Mouse (Mus musculus): ENCODE results near the gene N4bp1. TPM values are rescaled to one million over a fixed set of nuclear protein-coding genes. Genes with fewer than 3 reads are reported as not detected.

Gene N4bp1
- polyA plus RNA-seq, 1 experiment from 2014 or later: 10.9 TPM

- H3K9me3 ChIP-seq: no peaks in the 10 kb centered on the region
- no peaks in the 10 kb centered on the region for H3K4me1 ChIP-seq
- H3K4me2 ChIP-seq (replicated peaks): no peak overlapping the region
- no peak overlapping the region for H3K27ac ChIP-seq (replicated peaks)
- 77% methylated on average over 5 of the region's 5 CpGs for WGBS
- no peaks in the 10 kb centered on the region for H3K27me3 ChIP-seq
- H3K36me3 ChIP-seq: no peaks in the 10 kb centered on the region
- ATAC-seq (replicated peaks): no peak
- H3K9ac ChIP-seq (replicated peaks): no peak overlapping the region
- H3K4me3 ChIP-seq: no peak overlapping the region
These were observed 76.8 kb downstream of the N4bp1 start for GRCm38 (mm10) chr8:86808239-86808638.

- no peak for ATAC-seq (replicated peaks)
- H3K4me1 ChIP-seq: no peaks in the 10 kb centered on the region
- H3K4me2 ChIP-seq (replicated peaks): no peak overlapping the region
- no peak overlapping the region for H3K4me3 ChIP-seq
- no peak overlapping the region for H3K27ac ChIP-seq (replicated peaks)
- 63% methylated on average over 6 of the region's 6 CpGs for WGBS
- H3K36me3 ChIP-seq: no peaks in the 10 kb centered on the region
- no peak overlapping the region for H3K9ac ChIP-seq (replicated peaks)
- no peaks in the 10 kb centered on the region for H3K27me3 ChIP-seq
- no peaks in the 10 kb centered on the region for H3K9me3 ChIP-seq
These were observed 83.1 kb downstream of the N4bp1 start for GRCm38 (mm10) chr8:86801988-86802387.

- Histone ChIP-seq H3K4me3 (no peak overlapping the region), H3K9ac (replicated peaks) (no peak overlapping the region), H3K9me3 (no peaks in the 10 kb centered on the region), H3K27ac (replicated peaks) (no peak overlapping the region), H3K36me3 (no peaks in the 10 kb centered on the region), H3K4me2 (replicated peaks) (no peak overlapping the region), H3K4me1 (no peaks in the 10 kb centered on the region), H3K27me3 (no peaks in the 10 kb centered on the region)
- 68% methylated on average over 4 of the region's 4 CpGs for WGBS
- no peak for ATAC-seq (replicated peaks)
These were observed 84.1 kb downstream of the N4bp1 start for GRCm38 (mm10) chr8:86800966-86801365.

- no peaks in the 10 kb centered on the region for H3K27me3 ChIP-seq
- H3K4me1 ChIP-seq: no peaks in the 10 kb centered on the region
- no peak overlapping the region for H3K9ac ChIP-seq (replicated peaks)
- H3K9me3 ChIP-seq: no peaks in the 10 kb centered on the region
- H3K4me3 ChIP-seq: no peak overlapping the region
- H3K27ac ChIP-seq (replicated peaks): no peak overlapping the region
- 93% methylated on average over 6 of the region's 6 CpGs for whole genome bisulfite sequencing
- H3K4me2 ChIP-seq (replicated peaks): no peak overlapping the region
- H3K36me3 ChIP-seq: no peaks in the 10 kb centered on the region
- ATAC-seq (replicated peaks): no peak
These were observed 86.9 kb downstream of the N4bp1 start for GRCm38 (mm10) chr8:86798141-86798540.

GRCm38 (mm10) chr8:86797705-86798104 is 87.4 kb downstream of the N4bp1 start:
- 71% methylated on average over 2 of the region's 2 CpGs for WGBS

GRCm38 (mm10) chr8:86794716-86795115 is 90.3 kb downstream of the N4bp1 start:
- Histone ChIP-seq H3K27me3 (no peaks in the 10 kb centered on the region), H3K4me1 (no peaks in the 10 kb centered on the region), H3K36me3 (no peaks in the 10 kb centered on the region), H3K9me3 (no peaks in the 10 kb centered on the region), H3K27ac (replicated peaks) (no peak overlapping the region), H3K4me3 (no peak overlapping the region), H3K9ac (replicated peaks) (no peak overlapping the region), H3K4me2 (replicated peaks) (no peak overlapping the region)
- 50% methylated on average over 6 of the region's 6 CpGs for WGBS
- no peak for ATAC-seq (replicated peaks)

More at GRCm38 (mm10) chr8:86797705-86798104, 87.4 kb downstream of the N4bp1 start:
- Histone ChIP-seq H3K9ac (replicated peaks) (no peak overlapping the region), H3K27me3 (no peaks in the 10 kb centered on the region), H3K27ac (replicated peaks) (no peak overlapping the region), H3K4me1 (no peaks in the 10 kb centered on the region), H3K4me3 (no peak overlapping the region), H3K4me2 (replicated peaks) (no peak overlapping the region), H3K36me3 (no peaks in the 10 kb centered on the region), H3K9me3 (no peaks in the 10 kb centered on the region)
- no peak for ATAC-seq (replicated peaks)

- Histone ChIP-seq H3K4me1 (no peaks in the 10 kb centered on the region), H3K27ac (replicated peaks) (no peak overlapping the region), H3K4me2 (replicated peaks) (no peak overlapping the region), H3K9ac (replicated peaks) (no peak overlapping the region), H3K36me3 (no peaks in the 10 kb centered on the region), H3K27me3 (no peaks in the 10 kb centered on the region), H3K9me3 (no peaks in the 10 kb centered on the region), H3K4me3 (no peak overlapping the region)
- 71% methylated on average over 6 of the region's 6 CpGs for WGBS
- ATAC-seq (replicated peaks): no peak
These were observed 93.5 kb downstream of the N4bp1 start for GRCm38 (mm10) chr8:86791542-86791941.

GRCm38 (mm10) chr8:86789576-86789975 is 95.5 kb downstream of the N4bp1 start:
- H3K27ac ChIP-seq (replicated peaks): no peak overlapping the region
- no peak overlapping the region for H3K4me3 ChIP-seq
- H3K27me3 ChIP-seq: no peaks in the 10 kb centered on the region
- no peak overlapping the region for H3K9ac ChIP-seq (replicated peaks)
- no peak overlapping the region for H3K4me2 ChIP-seq (replicated peaks)
- ATAC-seq (replicated peaks): no peak
- H3K4me1 ChIP-seq: no peaks in the 10 kb centered on the region
- no peaks in the 10 kb centered on the region for H3K36me3 ChIP-seq
- WGBS: 94% methylated on average over 1 of the region's 1 CpGs
- no peaks in the 10 kb centered on the region for H3K9me3 ChIP-seq

- no peak overlapping the region for H3K4me3 ChIP-seq
- H3K4me2 ChIP-seq (replicated peaks): no peak overlapping the region
- no peak for ATAC-seq (replicated peaks)
- H3K9ac ChIP-seq (replicated peaks): no peak overlapping the region
- H3K36me3 ChIP-seq: no peaks in the 10 kb centered on the region
- 81% methylated on average over 12 of the region's 12 CpGs for WGBS
- H3K9me3 ChIP-seq: no peaks in the 10 kb centered on the region
- H3K4me1 ChIP-seq: no peaks in the 10 kb centered on the region
- no peak overlapping the region for H3K27ac ChIP-seq (replicated peaks)
- no peaks in the 10 kb centered on the region for H3K27me3 ChIP-seq
These were observed 97.1 kb downstream of the N4bp1 start for GRCm38 (mm10) chr8:86787891-86788420.

- H3K4me3 ChIP-seq: no peak overlapping the region
- H3K36me3 ChIP-seq: no peaks in the 10 kb centered on the region
- 62% methylated on average over 5 of the region's 5 CpGs for WGBS
- H3K27me3 ChIP-seq: no peaks in the 10 kb centered on the region
- H3K9ac ChIP-seq (replicated peaks): no peak overlapping the region
- no peak overlapping the region for H3K4me2 ChIP-seq (replicated peaks)
- H3K27ac ChIP-seq (replicated peaks): no peak overlapping the region
- no peaks in the 10 kb centered on the region for H3K9me3 ChIP-seq
- H3K4me1 ChIP-seq: no peaks in the 10 kb centered on the region
- ATAC-seq (replicated peaks): no peak
These were observed 98.6 kb downstream of the N4bp1 start for GRCm38 (mm10) chr8:86786498-86786897.

- ATAC-seq (replicated peaks): no peak
- H3K27ac ChIP-seq (replicated peaks): no peak overlapping the region
- H3K9me3 ChIP-seq: no peaks in the 10 kb centered on the region
- H3K4me3 ChIP-seq: no peak overlapping the region
- H3K4me1 ChIP-seq: no peaks in the 10 kb centered on the region
- H3K36me3 ChIP-seq: no peaks in the 10 kb centered on the region
- WGBS: 93% methylated on average over 8 of the region's 8 CpGs
- no peak overlapping the region for H3K9ac ChIP-seq (replicated peaks)
- no peak overlapping the region for H3K4me2 ChIP-seq (replicated peaks)
- H3K27me3 ChIP-seq: no peaks in the 10 kb centered on the region
These were observed 104.0 kb downstream of the N4bp1 start for GRCm38 (mm10) chr8:86781094-86781493.

- H3K9ac ChIP-seq (replicated peaks): no peak overlapping the region
- no peaks in the 10 kb centered on the region for H3K36me3 ChIP-seq
- 74% methylated on average over 8 of the region's 8 CpGs for WGBS
- H3K27me3 ChIP-seq: no peaks in the 10 kb centered on the region
- no peak overlapping the region for H3K27ac ChIP-seq (replicated peaks)
- H3K4me1 ChIP-seq: no peaks in the 10 kb centered on the region
- H3K4me2 ChIP-seq (replicated peaks): no peak overlapping the region
- no peak for ATAC-seq (replicated peaks)
- no peak overlapping the region for H3K4me3 ChIP-seq
- no peaks in the 10 kb centered on the region for H3K9me3 ChIP-seq
These were observed 105.9 kb downstream of the N4bp1 start for GRCm38 (mm10) chr8:86779207-86779606.

GRCm38 (mm10) chr8:86769945-86770715 is 114.9 kb downstream of the N4bp1 start:
- ATAC-seq (replicated peaks): no peak
- H3K36me3 ChIP-seq: no peaks in the 10 kb centered on the region
- H3K4me2 ChIP-seq (replicated peaks): no peak overlapping the region
- H3K27ac ChIP-seq (replicated peaks): no peak overlapping the region
- 81% methylated on average over 1 of the region's 1 CpGs for WGBS
- no peak overlapping the region for H3K9ac ChIP-seq (replicated peaks)
- H3K4me3 ChIP-seq: no peak overlapping the region
- no peaks in the 10 kb centered on the region for H3K9me3 ChIP-seq
- no peaks in the 10 kb centered on the region for H3K27me3 ChIP-seq
- H3K4me1 ChIP-seq: no peaks in the 10 kb centered on the region

Data from forebrain, embryonic 15.5 days (tissue).